Mouse (Mus musculus) kidney, embryonic 16.5 days (tissue): Measurements from ENCODE around the gene Tbc1d23. TPM values are rescaled to one million over a fixed set of nuclear protein-coding genes. Genes with fewer than 3 reads are reported as not detected.
A peak's percentile ranks its signal among the peaks of the same experiment; 100 is the strongest.

Experiments used
- ATAC-seq: fragments of 200-750 bp; cut with Nextera tagmentation; 2 replicates; pipeline ENCODE4 v1.8.0; 2017; ENCODE audit warnings: moderate TSS enrichment; ENCODE audit not compliant: low FRiP score, low TSS enrichment
- H3K27ac ChIP-seq: fragments of 300-500 bp; sonication (generic); 2 replicates; pipeline ENCODE4 v1.5.1; 2014; ENCODE audit warnings: low read length
- H3K27me3 ChIP-seq: fragments of 300-500 bp; sonication (generic); 2 replicates; pipeline ENCODE4 v1.6.1; 2014; ENCODE audit warnings: low read length, control low read depth, mixed read lengths; ENCODE audit not compliant: insufficient read depth
- H3K36me3 ChIP-seq: fragments of 300-500 bp; sonication (generic); 2 replicates; pipeline ENCODE4 v1.6.1; 2014; ENCODE audit warnings: low read length, control low read depth, mixed read lengths; ENCODE audit not compliant: insufficient read depth
- H3K4me1 ChIP-seq: fragments of 300-500 bp; sonication (generic); 2 replicates; pipeline ENCODE4 v1.6.1; 2014; ENCODE audit warnings: low read length, control low read depth, mixed read lengths; ENCODE audit not compliant: insufficient read depth
- H3K4me2 ChIP-seq: fragments of 300-500 bp; sonication (generic); replicated peaks from 2 replicates; pipeline ENCODE4 v1.6.1; 2014; ENCODE audit warnings: low read depth, low read length
- H3K4me3 ChIP-seq: fragments of 300-500 bp; sonication (generic); 2 replicates; pipeline ENCODE4 v1.5.1; 2014; ENCODE audit warnings: mild to moderate bottlenecking, low read length
- H3K9ac ChIP-seq: fragments of 300-500 bp; sonication (generic); replicated peaks from 2 replicates; pipeline ENCODE4 v1.6.1; 2014; ENCODE audit warnings: low read length
- H3K9me3 ChIP-seq: fragments of 300-500 bp; sonication (generic); 2 replicates; pipeline ENCODE4 v1.6.1; 2016; ENCODE audit warnings: low read length, control low read depth
- WGBS: fragments of 180-500 bp; shearing (Covaris S2); extraction: QIAGEN DNeasy Blood & Tissue Kit; methylation state at CpG from one replicate; pipeline ENCODE4 v1.1.7; 2014; 5-methylcytosine and 5-hydroxymethylcytosine counted together
- polyA plus RNA-seq: library from polyadenylated mRNA; unstranded; fragments of >200 nt; fragmentation: Nextera tagmentation; extraction: Ambion mirVana; gene quantifications from 2 replicates; pipeline ENCODE4 v1.2.1, GENCODE M21; 2015

Tbc1d23 gene
- polyA plus RNA-seq, result 25.4 and 26.9 TPM in 2 replicates

DNA sequence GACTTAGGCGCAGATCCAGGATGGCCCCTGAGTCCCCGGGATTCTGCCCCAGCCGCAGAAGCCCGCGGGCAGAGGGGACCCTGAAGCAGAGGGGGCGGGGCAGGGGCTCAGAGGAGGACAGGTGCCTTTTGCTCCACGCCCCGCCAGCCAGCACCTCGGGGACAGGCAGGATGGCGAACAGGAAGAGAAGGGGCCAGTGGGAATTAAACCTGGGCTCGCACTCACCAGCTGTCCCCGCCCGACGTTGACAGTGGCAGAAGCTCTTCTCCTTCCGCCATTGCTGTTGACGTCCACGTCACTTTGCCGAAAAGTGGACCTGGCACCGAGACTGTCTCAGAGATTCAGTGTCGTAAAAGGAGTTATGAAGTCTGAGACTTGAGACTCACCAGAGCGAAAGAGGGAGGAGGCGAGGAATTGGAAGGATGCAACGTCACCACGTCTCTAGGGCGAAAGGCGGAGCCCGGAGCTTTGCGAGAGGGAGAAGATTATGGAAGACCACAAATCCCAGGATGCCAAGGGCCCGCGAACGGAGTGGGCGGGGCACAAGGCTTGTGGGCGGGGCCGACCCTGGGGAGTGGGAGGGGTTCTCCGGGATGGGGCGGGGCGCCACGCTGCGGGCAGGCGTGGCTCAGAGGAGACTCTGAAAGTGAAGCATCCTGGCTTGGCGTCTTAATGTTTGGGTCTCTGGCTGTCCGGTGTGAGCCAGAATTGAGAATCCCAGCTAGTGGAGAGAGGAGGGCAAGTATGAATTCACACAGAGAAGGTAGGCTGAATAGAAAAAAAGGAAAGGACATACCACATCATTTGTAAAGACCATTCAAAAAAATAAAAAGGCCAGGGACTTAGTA is at the start of gene Tbc1d23:
Tbc1d23 (minus strand) TSS at position 416 of the 848 bp plus-strand sequence.
- H3K36me3 ChIP-seq, result no peaks in the 10 kb centered on the region
- peak within 1 kb of the TSS; percentile 63 for H3K4me2 ChIP-seq
- peaks cover 9% of the 10 kb centered on the region for H3K4me1 ChIP-seq
- peak within 1 kb of the TSS; percentile 69 for H3K27ac ChIP-seq
- H3K9ac ChIP-seq, result peak within 1 kb of the TSS; percentile 82
- no peaks in the 10 kb centered on the region for H3K27me3 ChIP-seq
- H3K9me3 ChIP-seq, result no peaks in the 10 kb centered on the region
- WGBS, result under 1% methylated on average over 42 of the region's 42 CpGs
- H3K4me3 ChIP-seq, result peak within 1 kb of the TSS; percentile 89
- ATAC-seq, result peak; percentile 99

DNA sequence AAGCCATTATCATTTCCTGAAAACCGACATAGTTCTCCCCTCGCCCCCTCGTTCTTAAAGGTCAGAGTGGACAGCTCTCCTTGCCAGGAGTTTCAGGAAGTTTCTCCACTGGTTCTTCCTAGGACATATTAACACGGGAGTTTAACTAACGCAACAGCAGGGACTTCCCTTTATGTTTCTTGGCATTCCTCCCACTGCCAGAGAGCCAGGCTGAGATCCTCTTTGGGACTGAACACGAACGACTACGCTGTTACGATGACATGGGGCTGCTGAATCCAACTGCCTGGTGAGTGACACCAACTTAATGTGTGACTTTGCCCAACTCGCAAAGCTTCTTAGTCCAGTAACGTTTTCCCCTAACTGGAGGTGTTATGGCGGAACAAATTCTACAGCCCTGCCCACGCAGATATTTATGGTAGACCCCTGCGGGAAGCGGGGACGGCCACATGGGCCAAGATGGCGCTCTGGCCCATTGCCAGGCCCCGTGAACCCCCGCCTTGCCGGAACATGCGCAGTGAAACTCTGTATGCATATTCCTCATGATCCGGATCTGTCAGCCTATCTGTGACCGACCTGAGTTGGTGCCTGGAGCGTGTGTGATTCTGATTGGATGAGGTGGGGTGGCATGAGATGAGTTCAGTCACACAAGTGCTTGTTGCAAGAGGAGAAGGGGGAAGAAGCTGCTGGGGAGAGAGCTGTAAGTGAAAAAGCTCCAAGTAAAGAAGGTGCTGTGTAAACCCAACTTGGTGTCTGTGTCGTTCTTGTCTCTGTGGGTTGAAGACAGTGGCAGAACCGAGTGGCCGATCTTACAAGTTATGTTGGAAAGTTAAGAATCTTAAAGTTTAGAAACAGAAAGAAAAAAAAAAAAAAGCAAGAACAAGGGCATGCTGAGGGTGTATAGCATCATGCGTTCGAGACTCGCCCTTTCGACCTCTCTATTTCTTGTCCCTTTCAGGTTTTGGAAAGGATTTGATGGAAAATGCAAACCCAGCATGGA is 49.2 kb upstream of the Tbc1d23 start:
- Histone ChIP-seq H3K27me3 (no peaks in the 10 kb centered on the region), H3K9ac (no peak overlapping the region), H3K4me3 (no peak overlapping the region), H3K36me3 (no peaks in the 10 kb centered on the region), H3K9me3 (no peaks in the 10 kb centered on the region), H3K4me2 (no peak overlapping the region), H3K27ac (no peak overlapping the region), H3K4me1 (no peaks in the 10 kb centered on the region)
- WGBS, result 83% methylated on average over 31 of the region's 31 CpGs
- ATAC-seq, result no peak

DNA sequence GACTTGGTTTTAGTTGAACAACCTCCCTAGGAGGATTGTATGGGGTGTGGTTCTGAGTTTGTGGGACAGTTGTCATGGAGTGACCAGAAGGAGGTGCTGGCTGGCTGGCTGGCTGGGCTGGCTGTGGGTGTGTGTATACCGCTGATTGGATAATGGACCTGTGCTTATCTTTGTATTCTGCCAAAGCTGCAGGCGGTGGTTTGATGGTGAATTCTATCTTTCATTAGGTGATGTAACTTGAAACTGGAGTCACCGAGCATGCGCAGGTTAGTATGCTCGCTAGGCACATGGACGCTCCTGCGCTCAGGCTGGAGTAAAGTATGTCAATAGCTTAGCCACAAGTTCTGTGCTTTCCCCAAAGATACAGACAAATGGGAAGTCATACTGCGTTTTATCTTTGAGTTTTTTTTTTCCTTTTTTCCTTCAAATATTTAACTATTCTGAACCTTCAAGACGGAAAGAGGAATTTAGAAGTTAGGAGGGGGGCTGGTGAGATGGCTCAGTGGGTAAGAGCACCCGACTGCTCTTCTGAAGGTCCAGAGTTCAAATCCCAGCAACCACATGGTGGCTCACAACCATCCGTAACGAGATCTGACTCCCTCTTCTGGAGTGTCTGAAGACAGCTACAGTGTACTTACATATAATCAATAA is 47.8 kb upstream of the Tbc1d23 start:
- 86% methylated on average over 10 of the region's 12 CpGs for WGBS
- Histone ChIP-seq H3K9ac (no peak overlapping the region), H3K36me3 (no peaks in the 10 kb centered on the region), H3K4me3 (no peak overlapping the region), H3K27ac (no peak overlapping the region), H3K4me1 (no peaks in the 10 kb centered on the region), H3K27me3 (no peaks in the 10 kb centered on the region), H3K4me2 (no peak overlapping the region), H3K9me3 (no peaks in the 10 kb centered on the region)
- ATAC-seq, result no peak

DNA sequence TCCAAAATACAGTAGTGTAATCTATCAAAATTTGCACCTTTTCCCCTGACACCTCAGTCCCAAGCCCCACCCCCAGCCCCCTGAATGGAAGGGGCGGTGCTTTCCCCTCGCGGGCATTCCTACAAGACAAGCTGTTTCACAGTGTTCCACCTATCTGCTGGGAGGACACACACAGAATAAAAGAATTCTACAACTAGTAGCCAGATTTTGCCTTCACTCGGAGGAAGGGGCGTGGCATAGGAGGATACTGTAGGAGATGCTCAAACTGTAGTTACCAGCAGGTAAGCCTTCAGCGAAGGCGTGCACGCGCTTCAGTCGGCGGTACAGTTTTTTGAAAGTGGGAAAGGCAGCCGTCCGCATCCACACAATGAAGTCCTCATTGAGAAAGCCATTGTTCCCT is 38.4 kb upstream of the Tbc1d23 start:
- 0 out of 2 replicates have a peak, but pooled peaks cover 5% of the 10 kb centered on the region for H3K9me3 ChIP-seq
- H3K4me1 ChIP-seq, result no peaks in the 10 kb centered on the region
- no peak overlapping the region for H3K4me3 ChIP-seq
- no peaks in the 10 kb centered on the region for H3K27me3 ChIP-seq
- no peaks in the 10 kb centered on the region for H3K36me3 ChIP-seq
- H3K9ac ChIP-seq, result no peak overlapping the region
- H3K4me2 ChIP-seq, result no peak overlapping the region
- ATAC-seq, result no peak
- no peak overlapping the region for H3K27ac ChIP-seq
- 92% methylated on average over 13 of the region's 13 CpGs for WGBS

DNA sequence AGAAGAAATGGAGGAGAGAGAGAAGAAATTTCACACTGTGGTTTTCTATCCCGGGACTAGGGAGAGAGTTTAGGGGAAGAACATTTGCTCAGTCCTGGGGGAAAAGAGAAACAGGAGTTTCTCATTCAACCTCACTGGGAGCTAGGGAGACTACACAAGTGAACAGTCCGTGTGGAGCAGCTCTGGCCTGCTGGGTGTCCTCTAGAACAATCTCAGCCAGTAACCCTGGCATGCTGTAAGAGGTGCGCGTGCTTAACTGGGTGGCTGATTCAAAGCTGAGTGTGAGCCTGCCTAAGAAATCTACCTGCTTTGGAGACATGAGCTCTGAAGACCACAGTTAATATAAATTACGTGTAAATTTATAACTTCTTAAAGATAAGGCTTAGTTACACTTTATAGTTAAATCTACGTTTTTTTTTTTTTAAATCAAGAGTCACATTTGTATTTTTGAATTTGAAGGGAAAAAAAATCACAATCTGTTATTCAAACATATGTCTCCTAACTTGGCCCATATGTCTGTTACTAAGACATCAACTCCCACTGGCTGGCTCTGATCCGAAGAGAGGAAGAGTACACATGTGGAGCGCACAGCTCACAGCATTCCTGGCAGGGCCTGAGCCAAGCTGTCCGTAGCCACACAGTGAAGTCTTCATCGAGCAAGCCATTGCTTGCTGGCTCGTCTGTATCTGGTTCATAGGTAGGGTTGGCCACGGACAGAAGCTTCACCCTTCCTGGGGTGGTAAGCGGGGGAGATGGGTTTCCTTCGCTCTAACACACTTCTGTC is 36.9 kb upstream of the Tbc1d23 start:
- Histone ChIP-seq H3K27ac (no peak overlapping the region), H3K27me3 (no peaks in the 10 kb centered on the region), H3K4me1 (no peaks in the 10 kb centered on the region), H3K4me2 (no peak overlapping the region), H3K9ac (no peak overlapping the region), H3K36me3 (no peaks in the 10 kb centered on the region), H3K9me3 (peaks cover 9% of the 10 kb centered on the region; the same call in 1 of the 2 replicates), H3K4me3 (no peak overlapping the region)
- 87% methylated on average over 14 of the region's 14 CpGs for WGBS
- ATAC-seq, result no peak

DNA sequence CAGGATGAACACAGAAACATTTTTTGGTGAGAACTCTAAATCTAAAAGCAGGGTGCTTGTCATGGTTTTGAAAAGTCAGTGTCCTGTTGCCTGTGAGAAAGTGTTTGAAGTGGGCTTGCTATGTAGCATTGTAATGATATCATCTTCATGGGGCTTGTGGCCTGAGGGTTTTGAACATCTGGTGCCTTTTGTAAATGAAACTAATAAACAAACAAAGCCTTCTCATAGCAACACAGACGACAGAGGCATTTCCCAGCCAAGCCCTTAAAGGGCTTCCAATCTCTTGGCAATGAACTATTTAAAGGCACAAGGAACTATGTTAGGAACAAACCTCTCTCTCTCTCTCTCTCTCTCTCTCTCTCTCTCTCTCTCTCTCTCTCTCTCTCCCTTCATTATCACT is 35.8 kb upstream of the Tbc1d23 start:
- H3K9ac ChIP-seq, result no peak overlapping the region
- ATAC-seq, result no peak
- no peak overlapping the region for H3K4me3 ChIP-seq
- no peak overlapping the region for H3K27ac ChIP-seq
- no peaks in the 10 kb centered on the region for H3K27me3 ChIP-seq
- WGBS, result 21% methylated on average over 1 of the region's 1 CpGs
- no peaks in the 10 kb centered on the region for H3K36me3 ChIP-seq
- peaks cover 9% of the 10 kb centered on the region; the same call in 1 of the 2 replicates for H3K9me3 ChIP-seq
- H3K4me1 ChIP-seq, result no peaks in the 10 kb centered on the region
- no peak overlapping the region for H3K4me2 ChIP-seq

DNA sequence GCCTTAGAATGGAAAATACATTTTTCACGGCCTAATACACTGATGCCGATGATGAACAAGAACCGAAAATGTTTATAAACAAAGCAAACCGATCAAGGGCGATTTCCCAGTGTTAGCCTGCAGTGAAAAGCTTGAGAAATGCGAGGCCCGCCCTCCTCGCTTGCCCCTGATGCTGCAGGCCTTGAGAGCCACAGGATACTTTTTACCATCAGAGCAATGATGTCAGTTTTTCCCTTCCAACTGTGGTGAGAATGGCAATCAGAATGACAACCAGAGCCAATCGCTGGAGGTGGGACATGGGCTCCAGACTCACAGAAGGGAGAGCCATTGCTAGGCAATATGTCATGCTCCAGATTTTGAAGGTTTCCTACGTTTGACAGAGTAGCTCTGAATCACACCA is 28.8 kb upstream of the Tbc1d23 start:
- Histone ChIP-seq H3K36me3 (no peaks in the 10 kb centered on the region), H3K4me1 (no peaks in the 10 kb centered on the region), H3K27ac (no peak overlapping the region), H3K4me2 (no peak overlapping the region), H3K27me3 (no peaks in the 10 kb centered on the region), H3K9me3 (peaks cover 8% of the 10 kb centered on the region; the same call in 1 of the 2 replicates), H3K9ac (no peak overlapping the region), H3K4me3 (no peak overlapping the region)
- WGBS, result 88% methylated on average over 10 of the region's 10 CpGs
- no peak for ATAC-seq

DNA sequence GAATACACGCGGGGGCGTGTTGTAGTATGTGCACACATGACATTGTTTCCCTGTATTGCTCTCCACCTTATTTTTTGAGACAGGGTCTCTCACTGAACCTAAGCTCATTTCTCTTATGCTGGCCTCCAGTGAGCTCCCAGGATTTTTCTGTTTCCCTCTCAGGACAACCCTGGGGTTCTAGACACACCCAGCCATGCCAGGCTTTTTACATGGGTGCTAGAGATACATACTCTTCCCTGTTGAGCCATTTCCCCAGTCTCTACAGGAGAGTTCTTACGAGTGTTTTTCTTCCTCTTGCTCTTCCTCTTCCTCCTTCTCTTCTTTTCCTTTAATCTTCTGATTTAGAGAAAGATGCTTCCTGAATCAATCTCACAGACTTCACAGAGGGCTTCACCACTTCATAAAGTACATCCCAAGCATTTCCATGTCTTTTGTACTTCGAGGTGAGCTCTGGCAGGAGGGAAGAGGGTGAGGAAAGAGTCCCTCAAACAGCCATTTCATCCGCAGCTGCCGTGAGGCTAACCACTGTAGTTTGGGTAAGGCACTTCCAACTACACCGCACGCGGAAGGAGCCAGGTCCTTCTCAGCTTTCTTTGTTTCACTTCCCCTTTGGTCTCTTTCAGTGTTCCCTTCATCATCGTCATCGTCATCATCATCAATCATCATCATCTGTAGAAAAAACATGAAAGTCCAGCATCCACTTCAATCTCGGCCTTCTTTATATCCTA is 28.2 kb upstream of the Tbc1d23 start:
- no peak overlapping the region for H3K9ac ChIP-seq
- no peak for ATAC-seq
- peaks cover 3% of the 10 kb centered on the region; the same call in 1 of the 2 replicates for H3K9me3 ChIP-seq
- H3K4me3 ChIP-seq, result no peak overlapping the region
- 88% methylated on average over 13 of the region's 13 CpGs for WGBS
- H3K4me2 ChIP-seq, result no peak overlapping the region
- H3K27me3 ChIP-seq, result no peaks in the 10 kb centered on the region
- no peak overlapping the region for H3K27ac ChIP-seq
- no peaks in the 10 kb centered on the region for H3K4me1 ChIP-seq
- no peaks in the 10 kb centered on the region for H3K36me3 ChIP-seq
